17 mouse cellular contexts compared by ENCODE assay signal in the genomic region with DNA sequence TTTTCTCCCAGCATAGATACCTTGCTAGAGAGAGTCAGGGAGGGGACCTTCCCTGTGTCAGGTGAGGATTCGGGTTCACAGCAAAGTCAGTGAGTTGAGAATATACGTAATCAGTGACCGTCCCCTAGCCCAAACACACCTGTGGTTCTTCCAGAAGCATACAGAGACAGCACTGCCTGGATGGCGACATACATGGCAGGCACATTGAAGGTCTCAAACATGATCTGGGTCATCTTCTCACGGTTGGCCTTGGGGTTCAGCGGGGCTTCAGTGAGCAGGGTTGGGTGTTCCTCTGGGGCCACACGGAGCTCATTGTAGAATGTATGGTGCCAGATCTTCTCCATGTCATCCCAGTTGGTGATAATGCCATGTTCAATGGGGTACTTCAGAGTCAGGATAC. TPM values are rescaled to one million over a fixed set of nuclear protein-coding genes. Genes with fewer than 3 reads are reported as not detected.
"Had no signal": no experiment of that assay in that cellular context is flagged by ENCODE, and none has a peak within 500 bp of the region (broad histone marks: within the 10 kb centered on the region; RNA-seq: fewer than 3 reads in every experiment).

No protein-coding gene starts in this region.

- H3K9me3 ChIP-seq: kidney, embryonic 15.5 days; liver, embryonic 13.5 days; midbrain, embryonic 13.5 days; neural tube, embryonic 15.5 days had no signal

- H3K4me1 ChIP-seq: liver, embryonic 13.5 days; midbrain, embryonic 13.5 days; neural tube, embryonic 15.5 days had no signal

- H3K9ac ChIP-seq: kidney, embryonic 15.5 days; liver, embryonic 13.5 days; liver, postnatal 0 days; midbrain, embryonic 13.5 days; neural tube, embryonic 15.5 days had no signal

- H3K27ac ChIP-seq: kidney, embryonic 15.5 days; liver, embryonic 13.5 days; midbrain, embryonic 13.5 days; neural tube, embryonic 15.5 days had no signal

- H3K4me2 ChIP-seq: kidney, embryonic 15.5 days; liver, embryonic 13.5 days; midbrain, embryonic 13.5 days; neural tube, embryonic 15.5 days had no signal

- DNase-seq: kidney, postnatal 14 days; left cerebral cortex, postnatal 4 days; liver; liver, embryonic 13.5 days; liver, postnatal 0 days; lung, postnatal 36 days; retina, postnatal 1 day; thymus, postnatal 36 days had no signal

- H3K36me3 ChIP-seq: kidney, embryonic 15.5 days; liver, embryonic 13.5 days; midbrain, embryonic 13.5 days; neural tube, embryonic 15.5 days had no signal

- H3K27me3 ChIP-seq: kidney, embryonic 15.5 days; liver, embryonic 13.5 days; midbrain, embryonic 13.5 days; neural tube, embryonic 15.5 days had no signal

- ATAC-seq: liver, postnatal 0 days; midbrain, embryonic 13.5 days had no signal

- H3K4me3 ChIP-seq: kidney, embryonic 15.5 days; liver, embryonic 13.5 days; midbrain, embryonic 13.5 days; neural tube, embryonic 15.5 days had no signal

RNA-seq across cellular contexts. Expression of gene Actc1, which starts 3.2 kb away (rescaled TPM):
- total RNA-seq: layer of hippocampus, postnatal 14 days; left cerebral cortex, adult 18-20 months; left cerebral cortex, postnatal 10 days; left cerebral cortex, postnatal 4 days; megakaryocyte progenitor cell, adult 5-6 weeks had no signal

RNA-seq across cellular contexts. Expression of gene Gjd2, which starts 36.7 kb away (rescaled TPM):
- total RNA-seq: megakaryocyte progenitor cell, adult 5-6 weeks had no signal
- polyA plus RNA-seq: liver, embryonic 13.5 days; liver, postnatal 0 days; spleen, adult 2 months; thymus, postnatal 0 days had no signal
